Mouse (Mus musculus) stomach, embryonic 14.5 days (tissue): ENCODE data around the gene Chid1. TPM values are rescaled to one million over a fixed set of nuclear protein-coding genes. Genes with fewer than 3 reads are reported as not detected.
A peak's percentile ranks its signal among the peaks of the same experiment; 100 is the strongest.

Source experiments
- ATAC-seq: fragments of 200-750 bp; cut with Nextera tagmentation; 2 replicates; pipeline ENCODE4 v1.8.0; 2017; ENCODE audit warnings: low read depth, moderate TSS enrichment; ENCODE audit not compliant: insufficient number of reproducible peaks, insufficient read depth, low FRiP score
- H3K27ac ChIP-seq: fragments of 300-500 bp; sonication (generic); 2 replicates; pipeline ENCODE4 v1.5.1; 2014; ENCODE audit warnings: mild to moderate bottlenecking, low read length, moderate library complexity, mixed read lengths
- H3K27me3 ChIP-seq: fragments of 300-500 bp; sonication (generic); 2 replicates; pipeline ENCODE4 v1.6.1; 2014; ENCODE audit warnings: low read length, control low read depth, mixed read lengths; ENCODE audit not compliant: control insufficient read depth, insufficient read depth
- H3K36me3 ChIP-seq: fragments of 300-500 bp; sonication (generic); 2 replicates; pipeline ENCODE4 v1.6.1; 2014; ENCODE audit warnings: mild to moderate bottlenecking, control low read depth, low read length, moderate library complexity, mixed read lengths; ENCODE audit not compliant: control insufficient read depth, insufficient read depth
- H3K4me1 ChIP-seq: fragments of 300-500 bp; sonication (generic); 2 replicates; pipeline ENCODE4 v1.6.1; 2014; ENCODE audit warnings: low read length, control low read depth, mixed read lengths; ENCODE audit not compliant: control insufficient read depth, insufficient read depth
- H3K4me2 ChIP-seq: fragments of 300-500 bp; sonication (generic); replicated peaks from 2 replicates; pipeline ENCODE4 v1.6.1; 2014; ENCODE audit warnings: low read depth, low read length, control low read depth
- H3K4me3 ChIP-seq: fragments of 300-500 bp; sonication (generic); 2 replicates; pipeline ENCODE4 v1.5.1; 2014; ENCODE audit warnings: low read depth, low read length, control low read depth
- H3K9ac ChIP-seq: fragments of 300-500 bp; sonication (generic); replicated peaks from 2 replicates; pipeline ENCODE4 v1.6.1; 2014; ENCODE audit warnings: low read depth, mild to moderate bottlenecking, control low read depth, low read length, moderate library complexity, mixed read lengths
- H3K9me3 ChIP-seq: fragments of 300-500 bp; sonication (generic); 2 replicates; pipeline ENCODE4 v1.6.1; 2016; ENCODE audit warnings: low read depth, low read length, control low read depth; ENCODE audit not compliant: control insufficient read depth
- WGBS: fragments of 180-500 bp; shearing (Covaris S2); extraction: QIAGEN DNeasy Blood & Tissue Kit; methylation state at CpG from one replicate; pipeline ENCODE4 v1.1.7; 2014; 5-methylcytosine and 5-hydroxymethylcytosine counted together
- polyA plus RNA-seq: library from polyadenylated mRNA; unstranded; fragments of >200 nt; fragmentation: Nextera tagmentation; extraction: Ambion mirVana; gene quantifications from 2 replicates; pipeline ENCODE4 v1.2.1, GENCODE M21; 2014

Gene Chid1
- polyA plus RNA-seq, 1 experiment from 2014 or later = 37.4 TPM

DNA sequence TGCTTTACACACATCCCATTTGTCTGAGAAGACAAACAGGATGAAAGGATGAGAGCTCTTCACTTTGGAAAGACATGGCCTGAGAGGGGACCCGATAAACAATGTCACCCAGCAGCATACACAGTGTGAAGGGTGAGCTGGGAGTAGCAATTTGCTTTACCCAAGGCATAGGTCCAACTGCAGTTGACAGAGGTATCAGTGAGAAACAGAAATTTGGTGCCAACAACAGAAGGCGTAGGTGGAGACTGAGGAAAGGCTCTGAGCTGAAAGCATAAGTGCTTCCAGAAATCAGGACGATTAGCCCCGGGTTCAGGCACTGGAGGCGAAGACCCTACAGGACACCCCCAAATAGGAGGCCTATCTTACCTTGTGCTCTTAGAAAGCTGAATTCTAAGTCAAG, 29.5 kb downstream of the Chid1 start:
- Histone ChIP-seq H3K9ac (no peak overlapping the region), H3K9me3 (no peaks in the 10 kb centered on the region), H3K27ac (no peak overlapping the region), H3K4me2 (no peak overlapping the region), H3K4me1 (no peaks in the 10 kb centered on the region), H3K36me3 (no peaks in the 10 kb centered on the region; the same call in 1 of the 2 replicates), H3K4me3 (no peak overlapping the region), H3K27me3 (no peaks in the 10 kb centered on the region)
- 88% methylated on average over 5 of the region's 5 CpGs for WGBS
- no peak for ATAC-seq

- 0 out of 2 replicates have a peak, but pooled peaks have one; percentile 37 for ATAC-seq
- Histone ChIP-seq H3K9ac (no peak overlapping the region), H3K4me2 (no peak overlapping the region)
Measured at GRCm38 (mm10) chr7:141508160-141508559, 31.5 kb downstream of the Chid1 start.

DNA sequence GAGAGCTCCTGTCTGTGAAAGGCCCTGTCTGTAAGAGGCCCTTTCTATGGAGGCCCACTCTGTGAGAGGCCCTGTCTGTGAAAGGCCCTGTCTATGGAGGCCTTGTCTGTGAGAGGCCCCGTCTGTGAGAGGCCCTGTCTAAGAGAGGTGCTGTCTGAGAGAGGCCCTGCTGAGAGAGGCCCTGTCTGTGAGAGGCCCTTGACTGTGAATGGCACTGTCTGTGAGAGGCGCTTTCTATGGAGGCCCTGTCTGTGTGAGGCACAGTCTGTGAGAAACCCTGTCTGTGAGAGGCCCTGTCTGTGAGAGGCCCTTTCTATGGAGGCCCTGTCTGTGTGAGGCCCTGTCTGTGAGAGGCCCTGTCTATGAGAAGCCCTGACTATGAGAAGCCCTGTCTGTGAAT, 33.4 kb downstream of the Chid1 start:
- no peaks in the 10 kb centered on the region for H3K4me1 ChIP-seq
- ATAC-seq = no peak
- no peak overlapping the region for H3K27ac ChIP-seq
- H3K27me3 ChIP-seq = no peaks in the 10 kb centered on the region
- 69% methylated on average over 2 of the region's 2 CpGs for WGBS
- no peak overlapping the region for H3K4me2 ChIP-seq
- H3K36me3 ChIP-seq = no peaks in the 10 kb centered on the region; the same call in 1 of the 2 replicates
- no peaks in the 10 kb centered on the region for H3K9me3 ChIP-seq
- no peak overlapping the region for H3K9ac ChIP-seq
- no peak overlapping the region for H3K4me3 ChIP-seq

More at GRCm38 (mm10) chr7:141508160-141508559, 31.5 kb downstream of the Chid1 start:
- Histone ChIP-seq H3K27me3 (no peaks in the 10 kb centered on the region), H3K4me1 (no peaks in the 10 kb centered on the region), H3K27ac (no peak overlapping the region), H3K36me3 (no peaks in the 10 kb centered on the region; the same call in 1 of the 2 replicates), H3K4me3 (no peak overlapping the region), H3K9me3 (no peaks in the 10 kb centered on the region)

- ATAC-seq = no peak
Measured at GRCm38 (mm10) chr7:141502556-141502905, 37.1 kb downstream of the Chid1 start.

GRCm38 (mm10) chr7:141501820-141502555, 37.7 kb downstream of the Chid1 start:
- 88% methylated on average over 7 of the region's 7 CpGs for WGBS
- no peak for ATAC-seq
- Histone ChIP-seq H3K36me3 (peaks cover 4% of the 10 kb centered on the region; the same call in 1 of the 2 replicates), H3K4me3 (no peak overlapping the region), H3K27ac (no peak overlapping the region), H3K9me3 (no peaks in the 10 kb centered on the region), H3K4me1 (no peaks in the 10 kb centered on the region), H3K27me3 (no peaks in the 10 kb centered on the region), H3K9ac (no peak overlapping the region), H3K4me2 (no peak overlapping the region)

More at GRCm38 (mm10) chr7:141502556-141502905, 37.1 kb downstream of the Chid1 start:
- Histone ChIP-seq H3K27me3 (no peaks in the 10 kb centered on the region), H3K4me3 (no peak overlapping the region), H3K9me3 (no peaks in the 10 kb centered on the region), H3K36me3 (peaks cover 4% of the 10 kb centered on the region; the same call in 1 of the 2 replicates), H3K4me2 (no peak overlapping the region), H3K4me1 (no peaks in the 10 kb centered on the region), H3K9ac (no peak overlapping the region), H3K27ac (no peak overlapping the region)
- 90% methylated on average over 5 of the region's 5 CpGs for WGBS

DNA sequence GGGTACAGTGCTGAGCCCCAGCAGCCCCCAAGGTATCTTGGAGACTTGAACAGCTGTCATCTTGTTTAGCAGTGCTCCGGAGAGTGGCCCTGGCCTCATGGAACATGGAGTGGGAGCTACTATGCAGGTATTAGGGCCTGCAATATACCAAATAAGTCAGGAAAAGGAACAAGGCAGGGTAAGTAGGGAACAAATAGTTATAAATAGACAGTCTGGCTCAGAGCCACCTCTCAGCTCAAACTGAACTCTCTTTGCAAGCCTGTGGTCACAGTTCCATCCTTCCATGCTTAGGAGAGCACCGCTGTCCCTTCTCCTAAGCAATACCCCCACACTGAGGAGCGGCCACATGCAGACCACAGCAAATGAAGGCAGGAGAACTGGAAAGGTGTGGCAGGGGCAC, 42.1 kb downstream of the Chid1 start:
- Histone ChIP-seq H3K9ac (no peak overlapping the region), H3K4me1 (no peaks in the 10 kb centered on the region), H3K9me3 (no peaks in the 10 kb centered on the region), H3K4me2 (no peak overlapping the region), H3K4me3 (no peak overlapping the region), H3K27ac (no peak overlapping the region), H3K36me3 (peaks cover 11% of the 10 kb centered on the region), H3K27me3 (no peaks in the 10 kb centered on the region)
- no peak for ATAC-seq
- 86% methylated on average over 3 of the region's 3 CpGs for WGBS

DNA sequence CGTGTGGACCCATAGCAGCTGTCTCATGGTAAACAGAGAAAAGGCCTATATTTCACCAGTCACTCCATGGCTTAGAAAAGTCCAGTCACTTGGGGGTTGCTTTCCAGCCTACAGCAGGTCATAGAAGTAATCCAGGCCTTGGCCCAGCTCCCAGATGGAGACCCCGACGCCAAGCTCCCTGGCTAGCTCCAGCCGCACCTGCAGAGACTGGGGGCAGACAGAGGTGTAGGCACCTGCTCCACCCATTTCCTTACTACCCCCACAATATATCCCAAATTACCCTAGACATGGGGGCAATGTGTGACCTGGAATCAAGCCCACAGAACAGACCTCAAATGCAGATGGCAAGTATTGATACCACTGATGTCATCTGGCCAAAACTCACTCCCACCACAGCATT, 43.7 kb downstream of the Chid1 start:
- Histone ChIP-seq H3K9ac (no peak overlapping the region), H3K27ac (no peak overlapping the region), H3K4me2 (no peak overlapping the region), H3K4me1 (no peaks in the 10 kb centered on the region), H3K36me3 (peaks cover 18% of the 10 kb centered on the region), H3K27me3 (no peaks in the 10 kb centered on the region), H3K9me3 (no peaks in the 10 kb centered on the region), H3K4me3 (no peak overlapping the region)
- WGBS = 80% methylated on average over 4 of the region's 4 CpGs
- ATAC-seq = no peak

DNA sequence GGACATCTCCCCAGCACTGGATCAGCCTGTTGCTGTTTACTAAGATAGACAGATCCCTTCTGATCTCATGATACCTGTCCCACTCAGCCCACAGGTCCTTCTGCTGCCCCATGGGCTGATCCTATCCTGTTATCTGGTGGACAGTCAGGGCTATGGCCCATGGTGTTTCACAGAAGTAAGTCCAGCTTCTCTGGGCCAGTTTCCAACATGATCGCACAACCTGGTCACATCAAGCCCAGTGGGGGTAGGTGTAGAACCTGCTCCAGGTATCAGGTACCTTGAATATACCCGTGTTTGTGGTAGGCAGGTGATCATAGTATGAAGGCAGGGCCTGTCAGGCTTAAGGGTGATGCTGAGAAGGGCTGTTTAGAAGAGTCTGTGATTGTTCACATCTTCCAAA, 44.3 kb downstream of the Chid1 start:
- Histone ChIP-seq H3K36me3 (peaks cover 21% of the 10 kb centered on the region), H3K4me2 (no peak overlapping the region), H3K9ac (no peak overlapping the region), H3K27me3 (no peaks in the 10 kb centered on the region), H3K9me3 (no peaks in the 10 kb centered on the region), H3K4me3 (no peak overlapping the region), H3K4me1 (no peaks in the 10 kb centered on the region), H3K27ac (no peak overlapping the region)
- no peak for ATAC-seq
- 84% methylated on average over 2 of the region's 2 CpGs for WGBS

DNA sequence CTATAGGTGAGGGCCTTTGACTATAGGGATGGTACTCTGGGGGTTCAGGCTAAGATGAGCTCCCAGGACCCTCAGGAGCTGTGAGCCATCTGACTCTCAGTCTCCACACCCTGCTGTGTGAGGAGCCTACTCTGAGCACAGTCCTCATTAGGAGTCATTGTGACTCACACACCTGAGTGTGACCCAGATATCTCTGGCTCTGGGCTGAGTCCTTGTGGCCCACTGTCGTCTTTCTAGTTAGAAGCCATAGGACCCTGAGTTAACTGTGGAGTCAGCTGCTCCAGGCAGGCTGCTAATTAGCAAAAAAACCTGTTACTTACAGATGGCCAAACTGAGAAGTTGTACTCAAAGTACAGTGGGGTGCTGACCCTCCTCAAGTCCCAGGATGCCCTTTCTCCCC, 45.9 kb downstream of the Chid1 start:
- no peak overlapping the region for H3K4me3 ChIP-seq
- no peak overlapping the region for H3K9ac ChIP-seq
- H3K9me3 ChIP-seq = no peaks in the 10 kb centered on the region
- H3K36me3 ChIP-seq = peaks cover 18% of the 10 kb centered on the region
- WGBS = 83% methylated on average over 1 of the region's 1 CpGs
- H3K4me2 ChIP-seq = no peak overlapping the region
- no peaks in the 10 kb centered on the region for H3K27me3 ChIP-seq
- no peak overlapping the region for H3K27ac ChIP-seq
- ATAC-seq = no peak
- no peaks in the 10 kb centered on the region for H3K4me1 ChIP-seq
